Mouse (Mus musculus): ENCODE measurements at regions not wholly inside any gene's neighbourhood (a gene's known extent, or its start where the extent isn't known, plus 50 kb on each side); places are given as distances from the start of the nearest gene placed in this dataset.

DNA sequence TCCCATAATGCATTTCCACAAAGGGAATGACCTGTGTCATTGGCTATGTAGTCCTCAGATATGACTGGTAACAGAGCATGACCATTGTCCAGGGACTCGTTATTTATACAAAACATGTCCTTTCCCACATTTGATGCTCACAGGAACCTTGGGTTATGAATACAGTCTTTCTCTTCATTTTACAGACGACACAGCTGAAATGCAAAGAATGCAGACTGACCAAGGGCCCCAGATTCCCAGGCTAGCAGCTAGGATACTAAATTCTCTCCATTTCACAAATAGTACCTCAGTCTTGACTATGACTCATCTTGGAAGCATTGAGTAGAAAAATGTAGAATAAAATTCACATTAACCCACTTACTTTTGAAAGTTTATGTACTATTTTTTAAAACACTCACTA is 182.7 kb upstream of the Sox4 start:
- no peak for DNase-seq (ENCODE audit: extremely low spot score in 1 of 2, low spot score in 1 of 2)

DNA sequence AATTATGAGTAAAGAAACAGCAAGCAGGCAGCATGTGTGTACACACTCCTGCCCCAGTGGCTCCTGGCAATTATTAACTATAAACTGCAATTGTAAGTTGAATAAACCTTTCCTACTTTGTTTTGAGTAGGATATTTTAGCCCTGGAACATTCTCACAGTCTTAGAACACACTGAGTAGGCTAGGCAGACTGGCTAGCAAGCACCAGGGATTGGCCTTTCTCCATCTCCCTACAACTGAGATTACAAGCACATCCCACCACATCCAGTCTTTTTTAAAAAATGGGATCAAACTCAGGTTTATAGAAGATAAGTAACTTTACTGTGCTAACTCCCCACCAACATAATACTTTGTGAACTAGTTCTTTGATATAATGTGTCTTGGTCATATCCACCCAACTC is 174.0 kb upstream of the Sox4 start:
- DNase-seq (ENCODE audit: extremely low spot score in 1 of 2, low spot score in 1 of 2) = peak; percentile 20 to 37

DNA sequence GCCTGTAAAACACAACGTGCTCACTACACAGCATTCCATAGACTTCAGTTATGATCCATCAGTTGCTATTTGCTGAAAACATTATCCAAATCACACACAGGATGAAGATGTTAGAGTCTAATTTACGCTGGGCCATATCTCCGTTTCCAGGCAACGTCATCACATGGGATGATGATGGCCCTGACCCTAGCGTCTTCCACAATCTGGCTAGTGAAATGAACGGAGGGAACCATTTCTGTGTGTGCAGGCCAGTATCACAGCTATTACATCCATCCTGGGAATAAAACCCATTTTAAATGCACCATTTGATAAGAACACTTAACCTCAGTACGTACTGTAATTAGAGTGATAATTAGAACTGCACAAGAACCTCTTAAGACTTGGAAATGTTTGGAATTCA is 170.0 kb upstream of the Sox4 start:
- DNase-seq (ENCODE audit: extremely low spot score in 1 of 2, low spot score in 1 of 2) = no peak

DNA sequence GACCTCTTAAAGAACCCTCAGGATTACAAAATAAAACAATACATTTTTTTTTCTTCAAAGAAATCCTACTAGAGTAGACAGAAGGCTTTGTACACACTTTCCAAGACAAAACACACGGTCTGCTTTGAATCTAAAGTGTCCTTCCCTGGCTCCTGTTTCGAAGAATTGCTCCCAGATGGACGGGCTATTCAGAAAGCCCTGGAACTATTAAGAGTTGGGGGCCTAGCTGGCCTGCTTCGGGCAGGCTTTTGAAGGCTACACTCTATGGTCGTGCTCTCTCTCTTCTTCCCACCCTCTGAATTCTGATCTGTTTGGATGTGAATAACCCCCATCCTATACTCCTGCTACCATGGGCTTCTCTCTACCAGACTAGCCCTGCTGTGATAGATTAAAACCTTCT is 167.6 kb upstream of the Sox4 start:
- no peak for DNase-seq (ENCODE audit: extremely low spot score in 1 of 2, low spot score in 1 of 2)

DNA sequence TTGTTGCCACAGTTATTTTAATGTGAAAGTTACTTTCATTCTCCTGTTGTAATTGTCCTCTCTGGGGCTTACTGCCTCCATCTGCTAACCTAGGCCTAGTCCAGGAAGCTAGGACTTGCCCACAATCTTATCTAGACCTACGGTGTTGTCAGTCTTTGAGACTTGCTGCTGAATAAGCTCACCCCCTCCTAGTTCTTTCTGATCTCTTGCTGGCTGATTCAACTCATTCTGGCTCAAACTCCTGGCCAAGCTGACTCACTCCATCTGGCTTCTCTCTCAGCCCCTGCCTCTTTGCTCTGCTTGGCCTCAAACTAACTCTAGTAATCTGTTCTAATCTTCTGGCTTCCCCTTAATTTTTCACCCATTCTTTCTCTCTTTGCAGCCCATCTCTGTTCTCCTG is 165.8 kb upstream of the Sox4 start:
- DNase-seq (ENCODE audit: extremely low spot score in 1 of 2, low spot score in 1 of 2) = peak; percentile 4 to 52

DNA sequence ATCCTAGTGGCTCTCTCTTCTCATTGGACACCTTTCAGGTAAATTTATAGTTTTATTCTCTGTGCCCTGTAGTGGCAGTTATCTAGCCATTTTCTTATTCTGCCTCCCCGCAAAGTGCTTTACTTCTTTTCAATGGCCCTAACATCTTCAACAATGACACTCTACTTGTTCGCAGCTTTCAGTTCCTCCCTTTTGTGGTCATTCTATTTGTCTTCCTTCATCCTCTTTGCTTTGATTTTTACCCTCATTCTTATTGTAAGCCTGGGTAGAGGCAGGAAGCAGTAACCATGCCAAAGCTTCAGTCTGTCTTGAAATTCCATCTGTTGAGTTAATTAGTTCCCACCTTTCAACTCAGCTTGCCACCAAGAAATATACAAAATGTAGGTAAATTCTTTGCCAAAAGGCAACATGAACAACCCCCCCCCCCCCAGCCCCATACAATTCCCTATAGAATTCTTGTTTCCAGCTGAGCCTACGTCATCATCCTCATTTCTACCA is 161.5 kb upstream of the Sox4 start:
- no peak for DNase-seq (ENCODE audit: extremely low spot score in 1 of 2, low spot score in 1 of 2)

DNA sequence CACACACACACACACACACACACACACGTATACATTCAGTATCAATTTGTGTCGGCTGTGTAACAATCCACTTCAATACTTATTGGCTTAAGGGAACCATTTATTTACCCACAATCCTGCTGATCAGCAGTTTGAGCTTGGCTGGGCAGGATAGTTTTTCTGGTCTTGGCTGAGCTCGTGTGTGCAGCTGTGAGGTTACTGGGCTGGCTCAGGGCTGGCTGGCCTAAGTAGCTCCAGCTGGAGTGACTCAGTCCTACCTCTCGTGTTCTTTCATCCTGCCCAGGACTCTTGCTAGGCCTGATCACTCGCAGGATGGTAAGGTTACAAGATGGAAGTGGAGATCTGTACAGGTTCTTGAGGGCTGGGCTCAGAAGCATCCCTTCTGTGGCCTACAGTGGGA is 156.6 kb upstream of the Sox4 start:
- no peak for DNase-seq (ENCODE audit: extremely low spot score in 1 of 2, low spot score in 1 of 2)

DNA sequence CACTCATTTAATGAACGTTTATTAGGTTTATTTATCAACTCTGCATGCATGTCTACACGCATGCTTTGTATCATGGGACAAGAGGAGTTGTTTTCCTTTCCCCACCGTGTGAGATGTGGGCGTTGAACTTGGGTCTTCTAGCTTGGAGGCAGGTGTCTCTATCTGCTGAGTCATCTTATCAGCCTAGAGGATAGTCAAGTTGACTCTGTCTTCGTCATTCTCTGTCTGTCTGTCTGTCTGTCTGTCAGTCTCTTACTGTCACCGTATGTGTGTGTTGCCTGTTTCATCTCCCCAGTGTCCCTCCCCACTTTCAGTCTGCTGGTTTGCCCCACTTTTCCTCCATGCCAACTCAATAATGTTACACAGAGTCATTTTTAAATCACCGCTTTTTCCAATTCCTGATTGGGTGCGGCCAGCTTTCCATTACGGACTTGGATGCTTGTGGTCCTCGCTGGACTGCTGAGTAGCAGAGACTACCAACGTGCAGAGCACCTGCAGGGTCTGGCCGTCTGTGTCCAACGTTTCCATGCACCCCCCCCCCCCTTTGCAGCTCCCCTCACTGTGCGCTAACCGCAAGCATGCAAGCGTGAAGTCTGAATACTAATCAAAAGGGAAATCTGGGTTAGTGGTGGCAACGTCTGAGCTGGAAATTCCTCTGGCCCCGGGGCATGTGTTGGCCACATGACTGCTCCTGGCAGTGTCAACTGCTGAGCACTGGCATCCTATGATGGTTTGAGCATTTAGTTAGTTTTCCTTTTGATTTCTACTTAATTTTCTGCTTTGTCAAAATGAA is 155.7 kb upstream of the Sox4 start:
- no peak for DNase-seq (ENCODE audit: extremely low spot score in 1 of 2, low spot score in 1 of 2)

DNA sequence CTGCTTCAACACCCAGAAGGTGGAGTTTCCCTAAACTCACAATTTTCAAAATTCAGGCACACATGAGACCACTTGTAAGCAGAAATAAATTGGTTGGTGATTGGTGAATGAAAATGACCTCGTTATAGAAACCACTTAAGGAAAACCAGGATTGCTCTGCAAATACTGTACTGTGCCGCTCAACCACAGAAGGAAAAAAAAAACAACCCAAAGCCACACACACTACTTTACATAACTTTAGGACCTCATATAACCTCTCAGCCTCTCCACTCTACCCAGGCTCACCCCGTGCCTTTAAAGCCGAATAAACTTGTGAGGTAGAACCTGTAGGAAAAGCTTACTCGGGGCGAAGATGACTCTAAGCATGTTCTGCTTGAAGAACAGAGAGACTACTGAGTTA is 154.7 kb upstream of the Sox4 start:
- no peak for DNase-seq (ENCODE audit: extremely low spot score in 1 of 2, low spot score in 1 of 2)

DNA sequence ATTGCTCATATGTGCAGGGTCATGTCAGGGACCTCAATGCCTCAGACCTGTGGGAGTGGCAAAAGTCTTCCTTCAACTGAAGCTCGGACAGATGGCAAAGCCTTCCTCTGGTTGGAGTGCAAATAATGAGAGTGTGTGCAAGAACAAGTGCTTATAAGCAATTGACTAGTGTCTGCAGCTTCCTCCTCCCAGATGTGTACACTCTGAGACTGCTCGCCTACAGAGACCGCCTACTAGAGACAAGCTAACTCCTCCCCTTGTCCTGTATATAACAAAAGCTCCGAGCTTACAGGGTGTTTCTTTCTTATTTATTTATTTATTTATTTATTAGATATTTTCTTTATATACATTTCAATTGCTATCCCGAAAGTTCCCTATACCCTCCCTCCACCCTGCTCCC is 138.7 kb upstream of the Sox4 start:
- no peak for DNase-seq (ENCODE audit: extremely low spot score in 1 of 2, low spot score in 1 of 2)

DNA sequence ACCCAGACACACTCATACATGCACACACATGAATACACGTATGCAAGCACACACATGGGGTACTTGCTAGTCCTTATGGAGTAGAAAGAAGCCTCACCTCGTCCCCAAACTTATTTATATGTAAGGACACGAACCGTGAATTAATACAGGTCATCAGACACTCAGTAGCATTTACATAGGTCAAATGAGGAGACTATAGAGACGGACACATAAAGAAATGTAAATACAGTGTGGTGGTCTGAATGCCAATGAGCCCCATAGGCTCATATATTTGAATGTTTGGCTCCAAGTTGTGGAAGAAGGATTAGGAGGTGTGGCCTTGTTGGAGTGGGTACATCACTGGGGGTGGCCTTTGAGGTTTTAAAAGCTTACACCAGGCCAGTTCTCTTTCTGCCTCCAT is 133.3 kb upstream of the Sox4 start:
- no peak for DNase-seq (ENCODE audit: extremely low spot score in 1 of 2, low spot score in 1 of 2)

DNA sequence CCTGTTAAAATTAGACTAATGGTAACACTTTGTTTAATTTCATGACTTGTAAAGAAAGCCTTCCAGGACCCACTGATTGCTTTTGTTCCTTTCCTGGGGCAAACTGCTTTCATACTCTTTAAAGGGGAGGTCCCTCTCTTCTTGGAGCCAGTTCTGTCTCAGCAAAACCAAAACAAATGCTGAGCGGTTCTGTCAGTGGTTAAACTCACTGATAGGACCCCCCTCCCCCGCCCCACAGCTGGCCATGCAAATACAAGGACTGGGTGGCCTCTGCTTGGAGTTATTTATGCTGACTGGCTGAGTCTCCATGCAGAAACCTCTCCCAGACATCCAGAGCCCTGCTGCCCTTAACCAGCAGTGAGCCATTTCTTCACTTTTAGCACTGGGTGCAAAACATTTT is 127.6 kb upstream of the Sox4 start:
- no peak for DNase-seq (ENCODE audit: extremely low spot score in 1 of 2, low spot score in 1 of 2)

DNA sequence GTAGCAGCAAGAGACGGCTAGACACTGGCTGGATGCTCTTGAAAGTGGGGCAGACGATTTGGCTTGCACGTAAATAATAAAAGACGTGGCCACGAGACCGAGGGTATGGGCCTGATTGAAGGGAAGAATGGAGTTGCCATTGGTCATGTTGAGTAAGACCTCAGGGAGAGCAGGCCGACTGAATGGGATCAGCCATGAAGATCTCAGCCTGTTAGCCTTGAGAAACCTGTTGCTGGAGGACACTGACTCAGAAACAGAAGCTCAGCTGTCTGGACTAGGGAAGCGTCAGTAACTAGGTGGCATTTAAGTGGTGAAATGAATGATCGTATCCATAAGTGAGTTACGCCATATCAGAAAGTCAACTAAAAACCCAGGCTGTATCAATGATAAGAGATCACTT is 126.3 kb upstream of the Sox4 start:
- no peak for DNase-seq (ENCODE audit: extremely low spot score in 1 of 2, low spot score in 1 of 2)

DNA sequence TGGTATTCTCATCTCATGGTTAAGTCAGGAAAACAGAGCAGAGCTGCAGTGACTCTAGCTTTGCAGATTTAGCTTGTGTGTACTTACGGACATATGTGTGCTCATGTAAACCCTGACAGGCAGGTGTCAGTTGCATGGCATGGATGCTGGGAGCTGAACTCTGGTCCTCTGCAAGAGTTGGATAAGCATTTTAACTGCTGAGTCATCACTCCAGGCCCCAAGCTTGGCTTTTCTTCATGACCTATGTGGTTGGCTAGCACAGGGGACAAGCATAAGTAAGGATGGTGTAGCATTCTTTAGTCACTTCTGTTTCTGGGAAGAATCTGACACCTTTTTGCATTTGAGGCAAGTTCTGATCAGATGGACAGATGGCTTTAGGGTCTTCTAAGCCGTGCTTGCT is 120.1 kb upstream of the Sox4 start:
- no peak for DNase-seq (ENCODE audit: extremely low spot score in 1 of 2, low spot score in 1 of 2)

DNA sequence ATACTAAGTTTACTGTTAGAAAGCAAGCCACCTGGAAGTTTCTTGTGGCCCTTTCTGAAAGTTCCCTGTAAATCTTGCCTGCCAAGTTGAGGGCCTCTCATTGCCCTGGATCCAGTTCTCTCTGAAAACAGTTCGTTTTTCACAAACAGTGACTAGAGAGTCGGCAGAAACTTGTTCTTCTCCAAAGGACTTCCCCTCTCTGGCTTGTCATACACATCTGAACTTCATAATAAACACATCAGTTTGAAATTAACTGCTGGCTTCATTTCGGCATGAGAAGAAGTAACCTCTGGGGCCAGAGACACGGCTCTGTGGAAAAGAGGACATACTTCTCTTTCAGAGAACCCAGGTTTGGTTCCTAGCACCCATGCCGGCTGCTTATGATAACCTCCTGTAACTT is 110.4 kb upstream of the Sox4 start:
- no peak for DNase-seq (ENCODE audit: extremely low spot score in 1 of 2, low spot score in 1 of 2)

DNA sequence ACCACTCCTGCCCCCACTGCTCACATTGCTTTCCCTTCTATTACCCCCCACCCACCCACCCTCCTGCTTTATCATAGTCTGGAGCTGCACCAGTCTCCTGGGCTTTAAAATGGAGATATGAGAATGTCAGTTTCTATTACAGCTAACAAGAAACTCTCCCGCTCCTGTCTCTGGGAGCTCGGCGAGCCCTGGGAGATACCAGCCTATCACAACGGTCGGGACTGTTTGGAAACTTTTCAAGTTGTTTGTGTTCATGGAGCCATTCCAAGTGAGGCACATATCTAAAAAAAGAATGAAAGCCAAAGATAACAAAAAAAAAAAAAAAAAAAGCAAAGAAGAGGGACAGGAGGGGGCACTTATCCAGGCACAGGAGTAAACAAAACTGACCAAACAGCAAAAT is 105.2 kb upstream of the Sox4 start:
- DNase-seq (ENCODE audit: extremely low spot score in 1 of 2, low spot score in 1 of 2) = no peak

DNA sequence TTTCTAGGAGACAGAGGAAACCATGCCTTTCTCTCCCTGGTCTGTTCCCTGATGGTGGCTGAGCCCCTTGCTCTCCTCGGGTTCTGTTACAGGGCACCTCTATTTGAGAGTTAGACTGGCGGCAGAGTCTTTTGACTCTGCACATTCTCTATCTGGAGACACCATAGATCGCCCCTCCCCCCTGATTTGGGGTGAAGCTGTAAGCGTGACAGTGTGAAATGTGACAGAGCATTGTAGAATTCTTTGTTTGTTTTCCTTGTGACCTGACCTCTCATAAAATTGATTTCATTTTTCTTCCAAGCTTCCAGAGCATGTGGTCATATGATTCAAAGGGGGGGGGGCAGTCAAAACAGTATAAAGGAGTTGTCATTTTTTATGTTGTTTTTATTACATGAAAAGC is 96.2 kb upstream of the Sox4 start:
- DNase-seq (ENCODE audit: extremely low spot score in 1 of 2, low spot score in 1 of 2) = no peak

DNA sequence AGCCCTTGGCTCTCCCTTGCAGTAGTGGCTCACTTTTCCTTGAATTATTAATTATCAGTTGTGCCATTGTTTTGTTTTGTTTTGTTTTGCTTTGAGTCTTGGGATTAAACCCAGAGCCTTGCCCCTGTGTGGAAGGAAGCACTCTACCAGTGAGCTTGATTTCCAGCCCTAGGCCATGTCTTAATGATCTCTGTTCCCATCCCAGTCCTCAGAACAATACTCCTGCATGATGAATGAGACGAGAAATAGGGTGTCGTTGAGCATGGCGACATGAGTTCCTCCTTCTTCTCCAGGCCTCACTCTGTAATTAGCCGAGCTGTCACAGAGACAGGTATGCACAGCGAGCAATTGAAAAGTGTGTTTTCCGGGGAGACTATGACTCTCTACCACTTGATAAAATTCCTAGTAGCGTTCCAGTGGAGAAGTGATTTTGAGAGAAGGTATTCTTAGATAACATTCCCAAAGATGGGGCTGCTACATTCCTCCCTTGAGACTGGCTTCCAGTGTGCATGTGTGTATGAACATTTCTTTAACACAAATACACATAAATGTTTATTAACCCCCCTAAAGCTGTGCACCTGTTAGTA is 95.6 kb upstream of the Sox4 start:
- no peak for DNase-seq (ENCODE audit: extremely low spot score in 1 of 2, low spot score in 1 of 2)

DNA sequence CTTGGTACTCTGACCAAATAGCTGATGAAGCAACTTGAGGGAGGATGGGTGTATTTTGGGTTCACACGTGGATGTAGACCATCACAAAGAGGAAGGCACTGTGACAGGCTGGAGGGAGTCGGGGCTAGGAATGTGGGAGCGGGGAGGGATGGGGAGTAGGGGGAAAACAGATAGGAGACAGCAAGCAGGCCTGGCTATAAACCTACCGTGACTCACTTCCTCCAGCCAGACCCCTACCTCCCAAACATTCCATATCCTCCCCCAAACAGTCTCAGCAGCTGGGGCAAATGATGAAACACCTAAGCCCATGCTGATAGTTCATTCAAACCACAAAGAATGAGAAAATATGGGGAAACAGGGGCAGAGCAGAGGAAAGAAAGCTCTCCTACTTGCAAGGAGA is 91.1 kb upstream of the Sox4 start:
- DNase-seq (ENCODE audit: extremely low spot score in 1 of 2, low spot score in 1 of 2) = no peak

DNA sequence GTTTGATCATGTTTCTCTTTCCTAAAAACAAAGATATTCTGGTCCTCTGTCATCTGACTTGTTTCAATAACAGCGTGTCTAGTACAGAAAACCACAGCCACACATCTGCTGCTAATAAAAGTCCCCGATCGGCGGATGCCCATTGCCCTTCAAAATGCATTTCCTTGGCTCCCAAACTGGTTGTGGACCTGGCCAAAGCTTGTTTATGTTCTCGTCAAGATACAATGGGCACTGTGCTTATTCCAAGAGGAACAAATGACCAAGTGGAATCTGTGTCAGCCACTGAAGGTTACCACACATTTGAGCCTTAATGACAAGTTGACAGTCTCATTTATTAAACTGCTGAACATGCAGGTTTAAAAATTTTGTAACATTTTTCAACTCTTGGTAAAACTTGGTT is 86.8 kb upstream of the Sox4 start:
- DNase-seq (ENCODE audit: extremely low spot score in 1 of 2, low spot score in 1 of 2) = no peak

DNA sequence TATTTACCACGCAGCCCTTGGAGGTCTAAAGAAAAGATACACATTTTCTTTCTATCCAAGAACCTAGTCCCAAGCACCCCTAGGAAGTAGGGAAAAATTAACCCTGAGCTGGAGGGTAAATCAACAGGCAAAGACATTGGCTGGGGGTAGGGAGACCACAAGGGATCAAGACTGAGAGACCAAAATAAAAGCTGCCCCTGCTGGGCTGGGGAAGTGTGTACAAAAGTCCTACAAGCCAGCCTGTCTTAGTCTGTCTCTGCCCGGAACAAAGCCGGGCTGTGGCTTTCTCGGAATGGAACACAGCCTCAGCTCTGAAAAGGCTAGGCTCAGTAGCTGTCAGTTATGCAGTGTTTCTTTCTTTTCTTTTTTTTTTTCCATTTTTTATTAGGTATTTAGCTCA is 81.4 kb upstream of the Sox4 start:
- no peak for DNase-seq (ENCODE audit: extremely low spot score in 1 of 2, low spot score in 1 of 2)

DNA sequence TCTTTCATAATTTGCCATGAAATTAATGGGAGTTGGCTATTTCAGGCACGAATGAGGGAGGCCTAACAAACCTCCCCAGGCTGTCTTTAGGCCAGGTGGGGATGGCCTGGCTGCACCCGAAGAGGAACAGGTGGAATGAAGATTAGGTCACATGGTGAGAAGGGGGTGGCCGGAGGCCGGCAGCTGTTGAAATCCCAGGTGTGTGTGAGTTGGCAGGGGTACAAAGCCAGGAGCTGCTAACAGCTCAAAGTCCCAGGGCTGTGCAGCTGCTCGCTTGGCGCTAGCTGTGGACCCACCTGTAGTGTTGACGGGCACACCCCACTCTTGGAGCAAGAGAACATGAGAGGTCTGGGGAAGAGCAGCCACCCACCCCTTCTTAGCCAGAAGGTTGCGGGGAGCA is 80.9 kb upstream of the Sox4 start:
- DNase-seq (ENCODE audit: extremely low spot score in 1 of 2, low spot score in 1 of 2) = no peak

DNA sequence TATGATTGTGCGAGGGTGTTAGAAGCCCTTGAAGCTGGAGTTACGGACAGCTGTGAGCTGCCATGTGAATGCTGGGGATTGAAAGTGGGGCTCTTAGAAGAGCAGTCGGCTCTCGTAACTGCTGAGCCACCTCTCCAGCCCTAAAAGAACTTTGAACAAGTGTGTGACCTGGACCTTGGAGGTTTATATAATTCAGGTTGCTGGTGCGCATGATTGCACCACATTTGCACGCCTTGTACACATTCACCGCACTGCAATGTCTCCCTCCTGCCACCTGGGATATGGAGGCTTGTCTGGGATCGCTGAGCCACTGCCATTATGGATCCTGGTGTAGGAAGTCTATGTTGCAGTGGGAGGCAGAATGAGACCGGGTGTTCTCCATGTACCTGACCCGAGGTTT is 73.6 kb upstream of the Sox4 start:
- no peak for DNase-seq (ENCODE audit: extremely low spot score in 1 of 2, low spot score in 1 of 2)

Measured in frontal cortex, adult 2 months (tissue).